Mouse (Mus musculus) bone marrow, adult 2 months (tissue): ENCODE measurements around the gene Luzp1. TPM values are rescaled to one million over a fixed set of nuclear protein-coding genes. Genes with fewer than 3 reads are reported as not detected.

Experiments
- H3K27ac ChIP-seq: fragments of 200-500 bp; 2 replicates; pipeline ENCODE4 v1.5.1; 2012; ENCODE audit warnings: low read depth, mild to moderate bottlenecking, control low read depth, inconsistent platforms, low read length; ENCODE audit not compliant: control insufficient read depth, poor library complexity, insufficient read depth
- H3K4me1 ChIP-seq: fragments of 200-500 bp; 2 replicates; pipeline ENCODE4 v1.6.1; 2011; ENCODE audit warnings: low read length; ENCODE audit not compliant: control insufficient read depth, insufficient read depth
- H3K4me3 ChIP-seq: fragments of 200-500 bp; replicated peaks from 2 replicates; pipeline ENCODE3; 2011; ENCODE audit warnings: mild to moderate bottlenecking, low read depth, low read length, control low read depth; ENCODE audit not compliant: control insufficient read depth
- CTCF ChIP-seq: fragments of 200-500 bp; IDR thresholded peaks from 2 replicates; pipeline ENCODE4 v1.5.1; 2011; ENCODE audit warnings: low read length, control low read depth; ENCODE audit not compliant: control insufficient read depth, insufficient read depth
- POLR2A ChIP-seq: fragments of 200-500 bp; IDR thresholded peaks from 2 replicates; pipeline ENCODE4 v1.6.1; 2011; ENCODE audit warnings: low read depth, mild to moderate bottlenecking, control low read depth, low read length, borderline replicate concordance; ENCODE audit not compliant: control insufficient read depth
- WGBS: fragments of 180-500 bp; shearing (Covaris S2); methylation state at CpG from one replicate; pipeline ENCODE4 v1.1.7; 2018; 5-methylcytosine and 5-hydroxymethylcytosine counted together
- polyA plus RNA-seq: library from polyadenylated mRNA; stranded (reverse); fragments of >200 nt; gene quantifications from 2 replicates; pipeline ENCODE4 v1.2.4, GENCODE M21; 2011; ENCODE audit warnings: low replicate concordance; ENCODE audit not compliant: missing spikeins, insufficient read depth, insufficient read length

The Luzp1 gene
- polyA plus RNA-seq, 1 experiment = 2.8 TPM

GRCm38 (mm10) chr4:136569998-136570397, 100.4 kb downstream of the Luzp1 start:
- TF ChIP-seq CTCF = no peak
- TF ChIP-seq POLR2A = no peak
- no peaks in the 10 kb centered on the region for H3K4me1 ChIP-seq
- H3K27ac ChIP-seq = no peak overlapping the region
- H3K4me3 ChIP-seq = no peak overlapping the region

GRCm38 (mm10) chr4:136581885-136582284, 112.3 kb downstream of the Luzp1 start:
- Histone ChIP-seq H3K4me3 (no peak overlapping the region), H3K27ac (no peak overlapping the region), H3K4me1 (no peaks in the 10 kb centered on the region; the same call in 1 of the 2 replicates)
- TF ChIP-seq CTCF (no peak), POLR2A (no peak)
- 83% methylated on average over 3 of the region's 3 CpGs for WGBS

- no peaks in the 10 kb centered on the region; the same call in 1 of the 2 replicates for H3K4me1 ChIP-seq
- no peak overlapping the region for H3K4me3 ChIP-seq
- H3K27ac ChIP-seq = no peak overlapping the region
These were observed 117.8 kb downstream of the Luzp1 start for GRCm38 (mm10) chr4:136587221-136587827.

GRCm38 (mm10) chr4:136588003-136588402, 118.4 kb downstream of the Luzp1 start:
- TF ChIP-seq CTCF (no peak), POLR2A (no peak)
- Histone ChIP-seq H3K4me3 (no peak overlapping the region), H3K4me1 (no peaks in the 10 kb centered on the region; the same call in 1 of the 2 replicates), H3K27ac (no peak overlapping the region)
- 70% methylated on average over 4 of the region's 4 CpGs for WGBS

More at GRCm38 (mm10) chr4:136587221-136587827, 117.8 kb downstream of the Luzp1 start:
- 83% methylated on average over 4 of the region's 4 CpGs for WGBS
- TF ChIP-seq POLR2A = no peak
- no peak for TF ChIP-seq CTCF

GRCm38 (mm10) chr4:136592111-136592510, 122.5 kb downstream of the Luzp1 start:
- H3K4me3 ChIP-seq = no peak overlapping the region
- WGBS = 59% methylated on average over 4 of the region's 4 CpGs
- H3K4me1 ChIP-seq = no peaks in the 10 kb centered on the region
- no peak overlapping the region for H3K27ac ChIP-seq
- no peak for TF ChIP-seq POLR2A

- WGBS = 92% methylated on average over 2 of the region's 2 CpGs
- H3K27ac ChIP-seq = no peak overlapping the region
These were observed 124.4 kb downstream of the Luzp1 start for GRCm38 (mm10) chr4:136594006-136594405.

GRCm38 (mm10) chr4:136595221-136595620, 125.7 kb downstream of the Luzp1 start:
- Histone ChIP-seq H3K27ac (no peak overlapping the region), H3K4me3 (no peak overlapping the region), H3K4me1 (no peaks in the 10 kb centered on the region)
- no peak for TF ChIP-seq POLR2A
- no peak for TF ChIP-seq CTCF
- 58% methylated on average over 6 of the region's 6 CpGs for WGBS

More at GRCm38 (mm10) chr4:136594006-136594405, 124.4 kb downstream of the Luzp1 start:
- no peaks in the 10 kb centered on the region for H3K4me1 ChIP-seq
- TF ChIP-seq CTCF (no peak), POLR2A (no peak)
- no peak overlapping the region for H3K4me3 ChIP-seq

GRCm38 (mm10) chr4:136598268-136598876, 128.8 kb downstream of the Luzp1 start:
- no peak for TF ChIP-seq CTCF
- no peak for TF ChIP-seq POLR2A
- no peaks in the 10 kb centered on the region; the same call in 1 of the 2 replicates for H3K4me1 ChIP-seq
- no peak overlapping the region for H3K4me3 ChIP-seq
- 73% methylated on average over 7 of the region's 7 CpGs for WGBS
- H3K27ac ChIP-seq = no peak overlapping the region
